Mouse (Mus musculus): ENCODE measurements at regions not wholly inside any gene's neighbourhood (a gene's known extent, or its start where the extent isn't known, plus 50 kb on each side); places are given as distances from the start of the nearest gene placed in this dataset.

- DNase-seq (ENCODE audit: low spot score in 2 of 2), result no peak
Measured at GRCm38 (mm10) chr8:107851236-107852043, 91.0 kb upstream of the Zfhx3 start.

- DNase-seq (ENCODE audit: low spot score in 2 of 2), result no peak
Measured at GRCm38 (mm10) chr8:107859770-107860169, 82.7 kb upstream of the Zfhx3 start.

DNA sequence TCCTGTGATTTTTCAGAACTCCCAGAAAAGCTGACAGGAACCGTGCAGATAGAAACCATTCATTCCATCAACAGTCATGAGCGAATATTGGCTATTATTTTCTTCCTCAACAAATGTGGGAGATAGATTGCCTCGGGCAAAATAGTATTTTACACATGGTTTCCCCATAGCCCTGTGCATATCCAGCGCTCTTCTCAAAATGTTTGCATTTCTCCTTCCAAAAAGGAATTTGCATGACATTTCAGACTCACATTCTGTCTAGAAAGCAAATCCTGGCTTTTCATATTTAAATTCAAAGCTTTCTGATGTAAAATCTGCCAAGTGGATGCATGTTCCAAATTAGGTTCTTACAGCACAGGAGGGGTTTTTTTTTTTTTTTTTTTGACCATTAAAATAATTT is 82.2 kb upstream of the Zfhx3 start:
- DNase-seq (ENCODE audit: low spot score in 2 of 2), result no peak

DNA sequence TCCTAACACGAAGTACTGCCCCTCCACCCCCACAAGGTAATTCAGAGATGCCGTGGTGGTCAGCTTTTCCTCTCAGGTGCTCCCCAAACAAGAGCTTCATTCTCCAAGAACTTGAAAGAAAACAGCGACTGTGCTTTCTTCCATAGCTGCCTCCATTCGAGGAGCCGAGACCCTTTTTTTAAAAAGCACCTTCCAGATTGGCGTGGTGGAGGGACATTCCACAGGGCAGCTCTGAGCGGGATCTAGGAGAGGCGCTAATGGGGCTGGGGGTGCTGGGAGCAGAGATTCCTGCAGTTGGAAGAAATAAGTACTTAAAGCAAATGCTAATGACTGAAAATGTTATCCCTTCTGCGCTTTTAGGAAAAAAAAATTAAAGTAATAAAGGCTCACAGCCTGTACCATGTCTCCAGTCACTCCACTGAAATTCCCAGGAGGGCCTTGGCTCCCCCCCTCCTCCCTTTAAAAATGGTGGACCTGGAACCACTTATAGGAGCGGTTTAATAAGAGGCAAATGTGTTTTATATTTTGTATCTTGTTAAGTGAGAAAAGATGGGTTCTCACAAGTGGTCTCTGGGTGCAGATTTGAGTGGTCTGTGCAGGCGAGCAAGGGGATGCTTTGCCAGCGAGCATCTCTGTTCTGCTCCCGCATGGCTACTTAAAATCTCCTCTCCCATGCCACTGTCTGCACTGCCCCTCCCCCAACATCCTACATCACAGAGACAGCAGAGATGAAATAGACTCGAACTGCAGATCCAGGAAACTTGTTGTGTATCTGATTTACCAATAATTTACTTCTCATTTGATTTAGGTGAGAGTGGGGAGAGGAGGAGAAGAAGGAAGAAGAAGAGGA is 77.4 kb upstream of the Zfhx3 start:
- no peak for DNase-seq (ENCODE audit: low spot score in 2 of 2)

DNA sequence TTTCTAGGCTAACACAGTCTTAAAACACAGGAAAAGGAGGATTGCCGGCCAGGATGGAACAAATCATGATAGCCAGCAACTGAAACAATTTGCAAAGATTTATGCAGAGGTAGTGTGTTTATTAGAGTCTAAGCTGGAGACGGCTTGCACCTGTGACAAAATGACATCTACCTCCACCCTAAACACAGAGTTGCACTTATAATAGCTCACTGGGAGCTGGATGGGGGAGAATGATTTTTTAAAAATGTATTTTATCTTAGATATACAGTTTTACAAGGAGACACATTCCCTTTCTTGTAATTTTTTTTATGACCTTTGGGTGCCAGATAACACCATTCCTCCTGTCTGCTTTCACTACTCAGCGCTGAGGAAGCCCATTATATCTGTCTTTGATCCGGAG is 76.7 kb upstream of the Zfhx3 start:
- DNase-seq (ENCODE audit: low spot score in 2 of 2), result no peak

- DNase-seq (ENCODE audit: low spot score in 2 of 2), result no peak
Measured at GRCm38 (mm10) chr8:107871718-107872117, 70.7 kb upstream of the Zfhx3 start.

DNA sequence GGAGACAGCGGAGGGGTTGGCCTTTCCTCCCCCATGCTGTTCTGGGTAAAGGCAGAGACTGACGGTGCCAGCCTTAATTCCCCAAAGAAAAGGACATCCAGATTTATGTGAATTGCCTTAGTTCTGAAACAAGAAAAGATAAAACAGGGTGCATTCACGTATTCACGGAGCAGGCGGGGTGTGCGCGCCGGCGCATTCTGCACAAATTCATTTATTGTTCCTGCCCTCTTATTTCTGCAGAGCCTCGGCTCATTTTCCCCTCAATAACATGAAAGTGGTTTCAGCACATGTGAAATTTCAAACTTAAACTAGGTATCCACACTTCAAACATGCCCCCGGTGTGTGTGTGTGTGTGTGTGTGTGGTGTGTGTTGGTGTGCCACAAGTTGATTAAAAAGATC is 70.3 kb upstream of the Zfhx3 start:
- DNase-seq (ENCODE audit: low spot score in 2 of 2), result no peak

DNA sequence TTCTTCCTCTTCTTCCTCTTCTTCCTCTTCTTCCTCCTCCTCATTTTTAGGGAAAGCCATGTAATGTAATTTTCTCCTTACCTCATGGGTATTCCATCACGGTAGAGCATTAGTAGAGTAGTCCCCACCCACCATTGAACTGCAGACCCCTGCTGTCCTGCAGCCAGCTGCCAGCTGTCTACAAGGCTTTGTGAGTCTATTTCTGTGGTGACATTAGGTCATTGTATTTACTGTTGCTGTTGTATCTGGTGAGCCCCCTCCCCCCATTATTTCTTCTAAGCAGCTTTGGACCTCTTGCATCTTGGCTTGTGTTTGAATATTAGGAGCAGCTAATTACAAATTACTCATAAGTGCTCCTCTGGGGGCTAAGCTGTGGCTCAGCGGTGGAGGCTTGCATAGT is 66.0 kb upstream of the Zfhx3 start:
- no peak for DNase-seq (ENCODE audit: low spot score in 2 of 2)

- DNase-seq (ENCODE audit: low spot score in 2 of 2), result peak; percentile 57
Measured at GRCm38 (mm10) chr8:107881851-107882250, 60.6 kb upstream of the Zfhx3 start.

GRCm38 (mm10) chr8:107885547-107885946 is 56.9 kb upstream of the Zfhx3 start:
- no peak for DNase-seq (ENCODE audit: low spot score in 2 of 2)

- no peak for DNase-seq (ENCODE audit: low spot score in 2 of 2)
Measured at GRCm38 (mm10) chr8:107885971-107886370, 56.5 kb upstream of the Zfhx3 start.

DNA sequence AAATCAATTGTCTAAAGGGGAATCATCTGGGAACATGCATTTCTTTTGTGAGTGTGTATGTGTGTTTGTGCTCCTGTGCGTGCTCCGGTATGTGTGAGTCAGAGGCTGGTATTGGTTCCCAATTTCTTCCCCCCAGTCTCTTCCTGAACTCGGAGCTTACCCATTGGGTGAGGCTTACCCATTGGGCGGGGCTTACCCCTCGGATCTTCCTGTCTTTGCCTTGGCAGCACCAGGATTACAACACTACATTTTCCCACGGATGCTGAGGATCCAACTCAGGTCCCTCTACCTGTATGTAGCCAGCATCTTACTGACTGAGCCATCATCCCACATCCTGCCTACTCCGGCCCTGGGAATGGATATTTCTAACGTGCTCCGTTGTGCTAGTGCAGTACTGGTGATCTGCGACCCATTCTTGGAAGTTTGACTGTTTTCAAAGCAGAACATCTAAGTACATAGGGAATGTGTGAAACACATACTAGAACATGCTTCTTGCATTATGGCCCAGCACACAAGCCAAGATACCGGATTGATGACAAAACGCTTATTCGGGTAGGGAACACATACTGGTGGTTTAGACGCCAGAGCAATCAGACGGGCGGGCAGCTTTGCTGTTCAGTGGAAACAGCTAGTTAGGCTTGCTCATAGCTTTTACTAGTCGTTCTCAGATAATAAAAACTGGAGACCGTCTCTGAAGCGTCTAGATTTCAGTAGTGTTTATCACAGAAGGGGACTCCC is 55.8 kb upstream of the Zfhx3 start:
- DNase-seq (ENCODE audit: low spot score in 2 of 2), result no peak

DNA sequence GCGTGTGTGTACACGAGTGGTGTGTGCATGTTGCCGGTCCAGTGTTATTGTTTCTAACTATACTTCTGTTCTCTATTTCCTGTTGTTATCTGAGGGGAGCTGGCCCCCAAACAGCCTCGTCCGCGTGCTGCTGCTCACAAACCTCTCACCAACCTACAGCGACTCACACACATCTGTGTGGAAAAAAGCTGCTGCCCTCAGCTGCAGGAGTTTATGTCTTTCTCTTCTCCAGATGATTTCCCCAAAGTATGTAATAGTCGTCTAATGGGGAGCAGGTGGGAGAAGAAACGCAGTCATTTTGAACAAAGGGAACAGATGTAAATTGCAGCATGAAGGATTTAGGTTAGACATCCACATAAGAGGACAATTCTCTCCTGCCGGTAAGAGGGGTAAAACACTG is 55.1 kb upstream of the Zfhx3 start:
- DNase-seq (ENCODE audit: low spot score in 2 of 2), result no peak

GRCm38 (mm10) chr8:107890922-107891321 is 51.5 kb upstream of the Zfhx3 start:
- DNase-seq (ENCODE audit: low spot score in 2 of 2), result no peak

Small RNA genes in the stretch of these regions (microRNA-seq; reads per million reads assigned to microRNA genes)
- 0 reads per million in 2 experiments for gene Gm22825 (ENCODE audit: borderline number of aligned reads in 2 of 2)
- gene Gm23646 (ENCODE audit: borderline number of aligned reads in 2 of 2), result 0 reads per million in 2 experiments
